Mouse (Mus musculus) B cell, adult 62 days (primary cell): ENCODE measurements around the gene Olfr1383. TPM values are rescaled to one million over a fixed set of nuclear protein-coding genes. Genes with fewer than 3 reads are reported as not detected.

Experiments
- total RNA-seq: library from RNA; stranded (reverse); gene quantifications from 4 replicates; pipeline ENCODE4 v1.2.4, GENCODE M21; 2023

The Olfr1383 gene
- not detected in 4 replicates for total RNA-seq

GRCm38 (mm10) chr11:49519348-49519747 is at the start of gene Olfr1383:
TSS of gene Olfr1383 (plus strand) at chr11:49519648.

GRCm38 (mm10) chr11:49488770-49489169 is 30.7 kb upstream of the Olfr1383 start, which contains the start of gene Olfr1385:
TSS of gene Olfr1385 (plus strand) at chr11:49489070.

GRCm38 (mm10) chr11:49527947-49528346 is 8.5 kb downstream of the Olfr1383 start, which contains the start of gene Olfr1382:
TSS of gene Olfr1382 (plus strand) at chr11:49528247.

GRCm38 (mm10) chr11:49543149-49543548 is 23.7 kb downstream of the Olfr1383 start, which contains the start of gene Olfr1381:
TSS of gene Olfr1381 (plus strand) at chr11:49543449.

GRCm38 (mm10) chr11:49556578-49556977 is 37.1 kb downstream of the Olfr1383 start, which contains the start of gene Olfr1380:
TSS of gene Olfr1380 (plus strand) at chr11:49556878.

Other genes with a start within 250 kb of the Olfr1383 start
- gene Olfr1393, start 241.3 kb upstream of the Olfr1383 start, total RNA-seq: 0.66 to 2.0 TPM (median 0.83 TPM) in 4 replicates
- 0.63 TPM in 1 of 4 replicates, not detected in the others for gene Olfr1392, start 234.4 kb upstream of the Olfr1383 start, total RNA-seq
- not detected in 4 replicates for gene Olfr10, start 214.9 kb upstream of the Olfr1383 start, total RNA-seq
- gene Olfr1391, start 196.9 kb upstream of the Olfr1383 start, total RNA-seq: not detected in 4 replicates
- not detected in 4 replicates for gene Olfr1390, start 184.5 kb upstream of the Olfr1383 start, total RNA-seq
- not detected in 4 replicates for gene Olfr1389, start 96.6 kb upstream of the Olfr1383 start, total RNA-seq
- 0.24 to 0.70 TPM (median 0.39 TPM) in 4 replicates for gene Olfr1388, start 83.0 kb upstream of the Olfr1383 start, total RNA-seq
- gene Olfr1387, start 64.3 kb upstream of the Olfr1383 start, total RNA-seq: not detected in 4 replicates
- gene Olfr1386, start 54.6 kb upstream of the Olfr1383 start, total RNA-seq: not detected in 4 replicates
- 0.17 to 0.18 TPM in 2 of 4 replicates, not detected in the others for gene Olfr1385, start 30.6 kb upstream of the Olfr1383 start, total RNA-seq
- gene Olfr1384, start 12.9 kb upstream of the Olfr1383 start, total RNA-seq: not detected in 4 replicates
- gene Olfr1382, start 8.6 kb downstream of the Olfr1383 start, total RNA-seq: not detected in 4 replicates
- not detected in 4 replicates for gene Olfr1381, start 23.8 kb downstream of the Olfr1383 start, total RNA-seq
- not detected in 4 replicates for gene Olfr1380, start 37.2 kb downstream of the Olfr1383 start, total RNA-seq
- gene Flt4, start 89.6 kb downstream of the Olfr1383 start, total RNA-seq: not detected in 4 replicates
- gene Scgb3a1, start 144.0 kb downstream of the Olfr1383 start, total RNA-seq: not detected in 4 replicates
- gene Cnot6, start 193.1 kb downstream of the Olfr1383 start, total RNA-seq: 72.0 to 81.4 TPM (median 77.5 TPM) in 4 replicates